Mouse (Mus musculus) forebrain, postnatal 0 days (tissue): ENCODE results near the gene Prr15l. TPM values are rescaled to one million over a fixed set of nuclear protein-coding genes. Genes with fewer than 3 reads are reported as not detected.
A peak's percentile ranks its signal among the peaks of the same experiment; 100 is the strongest.

Experiments used
- ATAC-seq: fragments of 200-750 bp; cut with Nextera tagmentation; 2 replicates; pipeline ENCODE4 v1.8.0; 2017; ENCODE audit warnings: mild to moderate bottlenecking, moderate library complexity
- DNase-seq: peaks from one replicate; pipeline ENCODE4 v3.0.0-alpha.2; 2015
- H3K27ac ChIP-seq: fragments of 300-500 bp; sonication (generic); 2 replicates; pipeline ENCODE4 v1.5.1; 2014; ENCODE audit warnings: low read depth, mild to moderate bottlenecking, antibody characterized with exemption, low read length, moderate library complexity, mixed read lengths
- H3K27me3 ChIP-seq: fragments of 300-500 bp; sonication (generic); 2 replicates; pipeline ENCODE4 v1.6.1; 2014; ENCODE audit warnings: mild to moderate bottlenecking, low read length, mixed read lengths; ENCODE audit not compliant: insufficient read depth
- H3K36me3 ChIP-seq: fragments of 300-500 bp; sonication (generic); 2 replicates; pipeline ENCODE4 v1.6.1; 2014; ENCODE audit warnings: mild to moderate bottlenecking, moderate library complexity; ENCODE audit not compliant: insufficient read depth
- H3K4me1 ChIP-seq: fragments of 300-500 bp; sonication (generic); 2 replicates; pipeline ENCODE4 v1.6.1; 2014; ENCODE audit warnings: antibody characterized with exemption; ENCODE audit not compliant: insufficient read depth
- H3K4me2 ChIP-seq: fragments of 300-500 bp; sonication (generic); 2 replicates; pipeline ENCODE4 v1.6.1; 2014; ENCODE audit warnings: low read depth, mild to moderate bottlenecking, moderate library complexity
- H3K4me3 ChIP-seq: fragments of 300-500 bp; sonication (generic); 2 replicates; pipeline ENCODE4 v1.5.1; 2014; ENCODE audit warnings: low read depth, low read length, mixed read lengths
- H3K9ac ChIP-seq: fragments of 300-500 bp; sonication (generic); 2 replicates; pipeline ENCODE4 v1.6.1; 2014; ENCODE audit warnings: mild to moderate bottlenecking
- H3K9me3 ChIP-seq: fragments of 300-500 bp; sonication (generic); 2 replicates; pipeline ENCODE4 v1.6.1; 2016; ENCODE audit warnings: low read length
- CTCF ChIP-seq: sonication (generic); IDR thresholded peaks from 2 replicates; pipeline ENCODE4 v1.5.1; 2016; ENCODE audit warnings: antibody characterized with exemption, control low read depth, low read depth
- WGBS: fragments of 180-500 bp; shearing (Covaris S2); extraction: QIAGEN DNeasy Blood & Tissue Kit; methylation state at CpG from one replicate; pipeline ENCODE4 v1.1.7; 2014; 5-methylcytosine and 5-hydroxymethylcytosine counted together
- polyA plus RNA-seq: library from polyadenylated mRNA; unstranded; fragments of >200 nt; fragmentation: Nextera tagmentation; extraction: Ambion mirVana; gene quantifications from 2 replicates; pipeline ENCODE4 v1.2.1, GENCODE M21; 2015
- total RNA-seq: library from RNA; depleted of rRNA; stranded (reverse); fragments of >200 nt; gene quantifications from 2 replicates; pipeline ENCODE4 v1.2.3, GENCODE M21; 2014; rRNA removed

The Prr15l gene
- total RNA-seq = not detected in 2 replicates
- 0.11 TPM in 1 of 2 replicates, not detected in the other for polyA plus RNA-seq

DNA sequence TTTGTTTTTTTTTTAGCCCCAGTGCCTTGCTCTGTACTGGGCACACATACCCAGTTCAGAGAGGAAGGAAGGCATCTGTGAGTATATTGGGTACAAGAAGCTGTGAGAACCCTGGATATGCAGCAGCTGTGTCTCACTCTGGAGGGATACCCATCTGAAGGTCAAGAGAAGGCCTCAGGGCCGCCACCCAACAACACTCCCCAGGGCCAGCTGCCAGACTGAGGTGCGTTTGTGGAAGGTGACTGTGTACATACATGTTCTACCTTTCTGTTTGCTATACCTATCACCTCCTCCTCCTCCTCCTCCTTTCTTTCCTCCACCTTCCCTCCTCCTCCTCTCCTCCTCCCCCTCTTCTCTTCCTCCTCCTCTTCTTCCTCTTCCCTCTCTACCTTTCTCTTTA, at the start of gene Prr15l:
Gene Prr15l (plus strand): TSS at position 17 of the 400 bp plus-strand sequence.
- H3K4me3 ChIP-seq = no peak within 1 kb of the TSS
- no peak within 1 kb of the TSS for H3K4me2 ChIP-seq
- H3K9me3 ChIP-seq = no peaks in the 10 kb centered on the region
- no peak for ATAC-seq
- TF ChIP-seq CTCF = no peak
- H3K27me3 ChIP-seq = no peaks in the 10 kb centered on the region; the same call in 1 of the 2 replicates
- DNase-seq = no peak
- H3K9ac ChIP-seq = no peak within 1 kb of the TSS
- 78% methylated on average over 2 of the region's 2 CpGs for WGBS
- H3K36me3 ChIP-seq = no peaks in the 10 kb centered on the region
- no peak within 1 kb of the TSS for H3K27ac ChIP-seq
- no peaks in the 10 kb centered on the region for H3K4me1 ChIP-seq

GRCm38 (mm10) chr11:96878715-96879114, 49.2 kb upstream of the Prr15l start:
- no peak for DNase-seq
- no peaks in the 10 kb centered on the region for H3K27me3 ChIP-seq
- WGBS = 31% methylated on average over 3 of the region's 3 CpGs
- no peak overlapping the region for H3K4me2 ChIP-seq
- no peak for TF ChIP-seq CTCF
- H3K36me3 ChIP-seq = no peaks in the 10 kb centered on the region
- H3K4me3 ChIP-seq = no peak overlapping the region
- H3K9ac ChIP-seq = no peak overlapping the region
- no peaks in the 10 kb centered on the region for H3K9me3 ChIP-seq
- no peak for ATAC-seq
- H3K4me1 ChIP-seq = peaks cover 22% of the 10 kb centered on the region
- no peak overlapping the region for H3K27ac ChIP-seq

GRCm38 (mm10) chr11:96879359-96879758, 48.5 kb upstream of the Prr15l start:
- Histone ChIP-seq H3K4me1 (peaks cover 20% of the 10 kb centered on the region), H3K36me3 (no peaks in the 10 kb centered on the region), H3K9me3 (no peaks in the 10 kb centered on the region), H3K9ac (no peak overlapping the region), H3K27me3 (no peaks in the 10 kb centered on the region), H3K27ac (no peak overlapping the region), H3K4me3 (no peak overlapping the region), H3K4me2 (no peak overlapping the region)
- TF ChIP-seq CTCF = no peak
- DNase-seq = no peak
- no peak for ATAC-seq
- WGBS = 9% methylated on average over 7 of the region's 7 CpGs

DNA sequence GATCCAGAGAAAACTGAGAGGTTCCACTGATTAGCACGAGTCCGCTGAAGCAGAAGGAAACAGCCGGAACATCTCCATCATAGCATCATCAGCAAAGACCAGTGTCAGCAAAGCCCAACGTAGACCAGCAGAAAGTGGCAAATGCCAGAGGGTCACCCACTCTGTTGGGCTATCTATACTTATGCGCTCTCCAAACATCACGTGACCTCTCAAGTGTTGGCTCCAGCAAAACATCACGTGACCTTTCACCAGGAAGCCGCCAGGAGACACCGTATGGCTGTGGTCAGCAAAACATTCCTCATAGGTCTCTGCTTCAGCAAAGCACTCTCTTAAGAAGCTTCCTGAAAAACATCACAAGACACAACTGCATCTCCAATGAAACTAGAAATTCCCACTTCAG, 47.6 kb upstream of the Prr15l start:
- Histone ChIP-seq H3K27me3 (no peaks in the 10 kb centered on the region), H3K4me1 (peaks cover 18% of the 10 kb centered on the region), H3K4me2 (no peak overlapping the region), H3K27ac (no peak overlapping the region), H3K36me3 (no peaks in the 10 kb centered on the region), H3K9ac (no peak overlapping the region), H3K9me3 (no peaks in the 10 kb centered on the region), H3K4me3 (no peak overlapping the region)
- 88% methylated on average over 9 of the region's 9 CpGs for WGBS
- DNase-seq (no peak), ATAC-seq (no peak)
- TF ChIP-seq CTCF = no peak

GRCm38 (mm10) chr11:96885901-96886340, 42.0 kb upstream of the Prr15l start:
- Histone ChIP-seq H3K4me2 (no peak overlapping the region), H3K9ac (no peak overlapping the region), H3K4me1 (peaks cover 7% of the 10 kb centered on the region), H3K27ac (peak overlapping the region; percentile 60; the same call in 1 of the 2 replicates), H3K36me3 (no peaks in the 10 kb centered on the region), H3K9me3 (no peaks in the 10 kb centered on the region), H3K4me3 (no peak overlapping the region), H3K27me3 (no peaks in the 10 kb centered on the region)
- no peak for TF ChIP-seq CTCF
- DNase-seq = peak; percentile 53
- peak; percentile 89 for ATAC-seq
- WGBS = 12% methylated on average over 5 of the region's 5 CpGs

DNA sequence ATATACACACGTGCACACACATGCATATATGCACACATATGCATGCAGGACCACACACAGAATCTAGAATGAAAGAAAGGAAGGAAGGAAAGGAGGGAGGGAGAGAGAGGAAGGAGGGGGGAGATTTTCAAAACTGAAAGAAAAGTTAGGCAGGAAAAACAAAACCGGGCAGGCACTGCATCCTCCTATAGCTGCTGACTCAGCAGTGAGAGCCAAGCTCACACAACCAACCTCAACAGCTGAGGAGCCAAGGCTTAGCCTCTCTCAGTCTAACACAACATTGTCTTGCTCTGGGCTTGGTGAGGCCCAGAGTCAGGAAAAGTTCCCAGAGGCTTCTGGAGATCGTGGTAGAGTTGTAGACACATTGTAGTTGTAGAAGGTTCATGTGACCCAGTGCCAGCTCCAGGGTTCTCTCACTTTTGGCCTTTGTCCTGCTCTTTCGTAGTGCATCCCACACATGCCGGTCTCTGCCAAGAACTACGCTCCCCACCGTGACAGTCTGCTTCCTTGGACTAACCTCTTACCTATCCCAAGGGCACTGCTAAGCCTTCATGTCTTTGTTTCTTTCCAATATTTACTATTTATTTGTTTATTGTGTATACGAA, 40.9 kb upstream of the Prr15l start:
- DNase-seq (no peak), ATAC-seq (no peak)
- no peak overlapping the region for H3K4me3 ChIP-seq
- H3K27me3 ChIP-seq = no peaks in the 10 kb centered on the region
- H3K9me3 ChIP-seq = no peaks in the 10 kb centered on the region
- peaks cover 7% of the 10 kb centered on the region for H3K4me1 ChIP-seq
- H3K9ac ChIP-seq = no peak overlapping the region
- no peak for TF ChIP-seq CTCF
- WGBS = 71% methylated on average over 8 of the region's 8 CpGs
- no peak overlapping the region for H3K27ac ChIP-seq
- H3K4me2 ChIP-seq = no peak overlapping the region
- H3K36me3 ChIP-seq = no peaks in the 10 kb centered on the region

GRCm38 (mm10) chr11:96891784-96892527, 35.9 kb upstream of the Prr15l start:
- no peak for TF ChIP-seq CTCF
- no peaks in the 10 kb centered on the region for H3K36me3 ChIP-seq
- ATAC-seq = no peak

More at GRCm38 (mm10) chr11:96891784-96892527, 35.9 kb upstream of the Prr15l start:
- Histone ChIP-seq H3K9ac (no peak overlapping the region), H3K4me3 (no peak overlapping the region), H3K9me3 (no peaks in the 10 kb centered on the region), H3K27me3 (no peaks in the 10 kb centered on the region), H3K4me2 (no peak overlapping the region), H3K27ac (no peak overlapping the region), H3K4me1 (no peaks in the 10 kb centered on the region)
- WGBS = 65% methylated on average over 14 of the region's 14 CpGs
- DNase-seq = no peak
